Mouse (Mus musculus): ENCODE results near the gene Klf1. TPM values are rescaled to one million over a fixed set of nuclear protein-coding genes. Genes with fewer than 3 reads are reported as not detected.
A peak's percentile ranks its signal among the peaks of the same experiment; 100 is the strongest.

Gene Klf1
- polyA plus RNA-seq, 1 experiment: not detected

GRCm38 (mm10) chr8:84884728-84885127 lies 17.0 kb upstream of the Klf1 start:
- Histone ChIP-seq H3K4me1 (ENCODE audit: control insufficient read depth, insufficient read depth, low read length) (no peaks in the 10 kb centered on the region), H3K4me3 (ENCODE audit: insufficient read depth, low read length) (no peak overlapping the region), H3K27ac (ENCODE audit: insufficient read depth, low read length) (no peak overlapping the region)
- TF ChIP-seq POLR2A (IDR thresholded peaks at IDR 0.05; ENCODE audit: low read depth, low read length): no peak
- TF ChIP-seq CTCF (IDR thresholded peaks at IDR 0.05; ENCODE audit: borderline replicate concordance, insufficient read depth, low read length): no peak

GRCm38 (mm10) chr8:84888280-84888679 lies 13.4 kb upstream of the Klf1 start:
- no peak for TF ChIP-seq POLR2A (IDR thresholded peaks at IDR 0.05; ENCODE audit: low read depth, low read length)
- Histone ChIP-seq H3K4me1 (ENCODE audit: control insufficient read depth, insufficient read depth, low read length) (no peaks in the 10 kb centered on the region), H3K4me3 (ENCODE audit: insufficient read depth, low read length) (no peak overlapping the region), H3K27ac (ENCODE audit: insufficient read depth, low read length) (no peak overlapping the region)

- no peaks in the 10 kb centered on the region for H3K4me1 ChIP-seq (ENCODE audit: control insufficient read depth, insufficient read depth, low read length)
- no peak overlapping the region for H3K4me3 ChIP-seq (ENCODE audit: insufficient read depth, low read length)
- no peak for TF ChIP-seq CTCF (IDR thresholded peaks at IDR 0.05; ENCODE audit: borderline replicate concordance, insufficient read depth, low read length)
- TF ChIP-seq POLR2A (IDR thresholded peaks at IDR 0.05; ENCODE audit: low read depth, low read length): no peak
- H3K27ac ChIP-seq (ENCODE audit: insufficient read depth, low read length): no peak overlapping the region
Observed at GRCm38 (mm10) chr8:84889141-84889540, 12.6 kb upstream of the Klf1 start.

DNA sequence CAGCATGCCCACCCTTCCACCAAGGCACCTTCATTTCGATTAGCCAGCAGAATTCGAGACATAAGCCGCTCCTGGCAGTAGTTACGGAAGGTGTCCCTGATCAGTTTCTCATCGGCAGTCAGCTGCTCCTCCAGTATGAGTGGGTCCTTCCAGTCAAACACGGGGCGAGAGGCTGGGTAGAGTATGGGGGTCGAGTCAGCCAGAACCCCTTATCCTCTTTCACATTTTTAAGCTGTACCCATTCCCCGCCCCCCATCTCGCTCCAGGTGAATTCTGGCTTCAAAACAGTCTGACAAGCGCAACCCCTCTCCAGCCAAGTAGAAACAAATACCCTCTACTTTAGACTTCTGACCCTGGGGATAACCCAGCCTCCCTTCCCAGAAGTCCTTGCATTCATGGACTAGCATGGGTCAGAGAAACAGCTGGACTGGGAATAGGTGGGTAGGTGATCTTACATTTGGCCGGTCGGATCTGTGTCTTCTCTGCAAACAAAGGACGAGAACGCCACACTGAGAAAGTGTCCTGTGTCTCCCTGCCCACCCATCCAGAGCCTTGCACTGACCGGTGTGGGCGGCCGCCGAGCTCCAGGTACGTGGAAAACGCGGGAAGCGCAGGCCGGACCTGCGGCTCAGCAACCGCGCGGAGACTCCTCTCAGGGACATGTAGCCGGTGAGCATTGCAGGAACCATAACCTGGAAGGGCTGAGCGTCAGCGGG lies 8.6 kb upstream of the Klf1 start:
- no peak for TF ChIP-seq POLR2A (IDR thresholded peaks at IDR 0.05; ENCODE audit: low read depth, low read length)
- Histone ChIP-seq H3K4me3 (ENCODE audit: insufficient read depth, low read length) (peak overlapping the region; percentile 73), H3K27ac (ENCODE audit: insufficient read depth, low read length) (no peak overlapping the region), H3K4me1 (ENCODE audit: control insufficient read depth, insufficient read depth, low read length) (no peaks in the 10 kb centered on the region)

DNA sequence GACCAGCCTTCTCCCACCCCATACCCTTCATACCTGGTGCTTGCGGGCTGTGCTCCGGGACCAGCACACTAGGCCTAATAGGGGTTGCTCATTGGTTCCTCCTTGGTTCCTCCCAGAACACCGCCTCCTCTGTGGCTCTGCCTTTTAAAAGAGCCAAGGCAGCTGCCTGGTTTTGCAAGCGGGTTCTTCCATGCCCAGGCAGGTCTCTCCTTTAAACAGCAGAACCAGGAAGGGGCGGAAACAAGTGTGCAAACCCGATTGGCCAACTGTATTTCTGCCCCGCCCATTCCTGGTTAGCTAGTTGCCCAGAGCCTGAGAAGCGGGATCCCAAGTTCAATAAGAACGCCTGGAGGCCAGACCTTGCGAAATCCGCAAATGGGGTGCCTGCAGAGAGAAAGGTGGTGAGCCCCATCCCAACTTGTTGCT lies 8.0 kb upstream of the Klf1 start, which contains the start of gene Gcdh:
Gene Gcdh, minus strand, starts transcription at position 213 of the 426 bp plus-strand sequence.
- no peak within 1 kb of the TSS for H3K27ac ChIP-seq (ENCODE audit: insufficient read depth, low read length)

DNA sequence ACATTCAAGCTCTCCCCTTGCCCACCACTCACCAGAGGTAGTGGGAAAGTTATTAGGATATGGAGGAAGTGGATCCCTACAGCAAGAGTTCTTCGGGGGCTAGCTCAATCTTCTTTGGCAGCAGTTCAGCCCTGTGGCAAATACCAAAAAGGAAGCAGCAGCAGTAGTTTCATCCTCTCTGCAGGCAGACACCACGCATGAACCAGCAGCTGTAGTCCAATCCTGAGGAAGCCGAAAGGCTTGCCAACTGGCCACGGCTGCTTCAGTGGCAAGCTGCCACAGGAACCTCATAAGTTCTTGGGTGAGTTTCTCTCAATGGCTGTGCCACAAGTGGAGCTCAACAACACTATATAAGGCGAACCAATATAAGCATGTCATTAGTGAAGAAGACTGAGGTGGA lies 5.8 kb upstream of the Klf1 start:
- TF ChIP-seq CTCF (IDR thresholded peaks at IDR 0.05; ENCODE audit: borderline replicate concordance, insufficient read depth, low read length): no peak
- TF ChIP-seq POLR2A (IDR thresholded peaks at IDR 0.05; ENCODE audit: low read depth, low read length): no peak
- H3K4me1 ChIP-seq (ENCODE audit: control insufficient read depth, insufficient read depth, low read length): no peaks in the 10 kb centered on the region
- H3K27ac ChIP-seq (ENCODE audit: insufficient read depth, low read length): no peak overlapping the region
- no peak overlapping the region for H3K4me3 ChIP-seq (ENCODE audit: insufficient read depth, low read length)

More for the DNA sequence above, 8.0 kb upstream of the Klf1 start, which contains the start of gene Gcdh:
- no peaks in the 10 kb centered on the region for H3K4me1 ChIP-seq (ENCODE audit: control insufficient read depth, insufficient read depth, low read length)
- TF ChIP-seq CTCF (IDR thresholded peaks at IDR 0.05; ENCODE audit: borderline replicate concordance, insufficient read depth, low read length) (no peak), POLR2A (IDR thresholded peaks at IDR 0.05; ENCODE audit: low read depth, low read length) (peak; percentile 68)
- peak within 1 kb of the TSS; percentile 73 for H3K4me3 ChIP-seq (ENCODE audit: insufficient read depth, low read length)

DNA sequence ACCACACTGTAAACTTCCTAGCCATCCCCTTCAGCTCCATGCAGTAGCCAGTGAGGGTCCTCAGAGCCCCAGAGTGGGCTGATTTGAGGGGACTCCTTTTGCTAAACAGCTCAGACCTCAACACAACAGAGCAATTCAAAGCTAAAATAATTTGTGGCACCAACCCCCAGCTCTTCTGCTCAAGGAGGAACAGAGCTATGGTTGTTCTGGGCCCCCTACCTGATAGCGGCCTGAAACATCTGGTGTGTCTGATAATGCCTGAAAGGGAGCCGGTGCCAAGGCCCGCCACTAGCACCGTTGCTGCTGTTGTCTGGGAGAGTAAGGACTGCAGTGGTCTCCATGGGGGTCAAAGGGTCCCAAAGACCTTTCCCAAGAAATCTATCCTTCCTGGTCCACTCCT lies 657 bp upstream of the Klf1 start:
- Histone ChIP-seq H3K4me1 (ENCODE audit: control insufficient read depth, insufficient read depth, low read length) (peaks cover 2% of the 10 kb centered on the region), H3K4me3 (ENCODE audit: insufficient read depth, low read length) (no peak overlapping the region), H3K27ac (ENCODE audit: insufficient read depth, low read length) (no peak overlapping the region)
- TF ChIP-seq CTCF (IDR thresholded peaks at IDR 0.05; ENCODE audit: borderline replicate concordance, insufficient read depth, low read length): no peak

DNA sequence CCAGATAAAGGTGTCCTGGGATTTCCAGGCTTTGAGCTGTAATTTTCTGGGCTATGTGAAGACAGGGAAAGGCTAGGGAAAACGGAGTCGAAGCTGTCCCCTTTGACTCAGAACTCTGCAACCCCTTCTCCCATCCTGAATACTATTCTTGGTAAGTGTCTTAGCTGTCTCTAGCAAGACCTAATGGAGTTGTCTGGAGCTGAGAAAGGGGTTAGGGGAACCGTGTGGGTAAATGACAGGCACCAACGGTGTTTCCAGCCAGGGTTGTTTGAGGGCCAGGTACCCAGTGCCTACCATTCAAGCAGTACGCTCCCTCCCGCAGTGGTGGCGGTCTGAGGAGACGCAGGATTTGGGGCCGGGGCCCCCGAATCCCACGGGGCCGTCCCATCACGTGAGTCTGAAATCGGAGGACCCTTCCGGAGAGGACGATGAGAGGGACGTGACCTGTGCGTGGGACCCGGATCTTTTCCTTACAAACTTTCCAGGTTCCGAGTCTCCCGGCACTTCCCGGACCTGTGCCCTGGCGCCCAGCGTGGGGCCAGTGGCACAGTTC lies 715 bp downstream of the Klf1 start:
- H3K27ac ChIP-seq (ENCODE audit: insufficient read depth, low read length): no peak overlapping the region
- TF ChIP-seq CTCF (IDR thresholded peaks at IDR 0.05; ENCODE audit: borderline replicate concordance, insufficient read depth, low read length) (no peak), POLR2A (IDR thresholded peaks at IDR 0.05; ENCODE audit: low read depth, low read length) (no peak)
- peak overlapping the region; percentile 67 for H3K4me3 ChIP-seq (ENCODE audit: insufficient read depth, low read length)
- peaks cover 2% of the 10 kb centered on the region for H3K4me1 ChIP-seq (ENCODE audit: control insufficient read depth, insufficient read depth, low read length)

GRCm38 (mm10) chr8:84902920-84903661 lies 1.4 kb downstream of the Klf1 start:
- Histone ChIP-seq H3K4me3 (ENCODE audit: insufficient read depth, low read length) (peak overlapping the region; percentile 67), H3K4me1 (ENCODE audit: control insufficient read depth, insufficient read depth, low read length) (peaks cover 2% of the 10 kb centered on the region), H3K27ac (ENCODE audit: insufficient read depth, low read length) (no peak overlapping the region)
- TF ChIP-seq CTCF (IDR thresholded peaks at IDR 0.05; ENCODE audit: borderline replicate concordance, insufficient read depth, low read length) (peak; percentile 70), POLR2A (IDR thresholded peaks at IDR 0.05; ENCODE audit: low read depth, low read length) (peak; percentile 34; the same call in 1 of the 2 replicates)

DNA sequence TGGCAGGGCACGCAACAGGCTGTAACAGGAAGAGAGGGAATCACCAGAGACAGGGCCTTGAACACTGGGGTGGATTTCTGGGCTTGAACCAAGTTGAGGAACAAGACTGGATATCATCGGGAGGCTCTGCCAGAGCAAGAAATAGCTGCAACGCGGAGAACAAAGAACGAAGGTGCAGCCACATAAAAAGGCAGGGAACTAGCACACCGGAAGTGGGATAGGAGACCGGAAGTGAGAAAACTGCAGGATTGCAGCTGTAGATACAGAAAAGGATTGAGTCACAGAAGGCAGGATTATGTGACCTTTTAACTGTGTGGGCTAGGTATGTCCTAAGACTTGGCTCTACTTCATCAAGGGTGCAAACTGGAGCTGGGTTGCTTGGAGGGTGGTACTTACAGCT lies 2.6 kb downstream of the Klf1 start:
- no peak overlapping the region for H3K27ac ChIP-seq (ENCODE audit: insufficient read depth, low read length)
- TF ChIP-seq CTCF (IDR thresholded peaks at IDR 0.05; ENCODE audit: borderline replicate concordance, insufficient read depth, low read length) (no peak), POLR2A (IDR thresholded peaks at IDR 0.05; ENCODE audit: low read depth, low read length) (no peak)
- peaks cover 2% of the 10 kb centered on the region for H3K4me1 ChIP-seq (ENCODE audit: control insufficient read depth, insufficient read depth, low read length)
- H3K4me3 ChIP-seq (ENCODE audit: insufficient read depth, low read length): no peak overlapping the region

Data from embryonic fibroblast, embryonic 13.5 days (primary cell).